8 mouse cellular contexts compared by ENCODE assay signal in the genomic region with DNA sequence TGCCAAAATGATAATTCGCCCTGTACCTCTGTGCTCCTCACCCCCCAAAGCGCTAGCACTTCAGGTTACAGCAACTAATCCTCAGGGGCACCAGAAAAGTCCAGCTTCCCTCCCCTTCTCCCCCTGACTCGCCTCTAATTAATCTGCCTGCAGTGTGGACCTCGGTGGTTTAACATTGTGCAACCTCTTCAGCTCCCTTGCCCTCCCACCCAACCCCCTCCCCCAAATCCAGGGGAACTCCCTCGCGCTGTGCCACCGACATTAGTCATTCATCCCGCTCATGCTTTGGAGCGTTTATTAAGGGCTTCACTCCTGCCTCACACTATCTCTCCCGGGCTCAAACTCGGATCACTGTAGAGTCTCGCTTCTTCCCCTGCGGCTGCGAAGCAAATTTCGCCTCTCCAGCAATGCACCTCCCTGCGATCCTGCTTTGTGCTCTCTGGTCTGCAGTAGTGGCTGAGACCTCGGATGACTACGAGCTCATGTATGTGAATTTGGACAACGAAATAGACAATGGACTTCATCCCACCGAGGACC. TPM values are rescaled to one million over a fixed set of nuclear protein-coding genes. Genes with fewer than 3 reads are reported as not detected.
DNase-seq lines count a peak whose midpoint lies in the region; ATAC-seq and TF ChIP-seq lines count a peak whose summit lies in the region.

Gene Ptx3, plus strand, starts transcription at position 256 of the 537 bp plus-strand sequence.

- H3K9ac ChIP-seq in liver, adult 2 months (ENCODE audit: low read depth, low read length) = no peak within 1 kb of the TSS
- peak within 1 kb of the TSS; percentile 46; the same call in 1 of the 2 replicates for H3K9ac ChIP-seq in stomach, embryonic 14.5 days (replicated peaks; ENCODE audit: low read depth, low read length)

- H3K27ac ChIP-seq in heart, embryonic 10.5 days = peak within 1 kb of the TSS; percentile 85
- no peak within 1 kb of the TSS for H3K27ac ChIP-seq in liver, adult 2 months (replicated peaks; ENCODE audit: insufficient read depth, low read depth, low read length)
- no peak within 1 kb of the TSS for H3K27ac ChIP-seq in stomach, embryonic 14.5 days (ENCODE audit: low read length)

- H3K4me2 ChIP-seq in stomach, embryonic 14.5 days (replicated peaks; ENCODE audit: low read depth, low read length) = peak within 1 kb of the TSS; percentile 96

- H3K4me3 ChIP-seq in heart, embryonic 10.5 days = peak within 1 kb of the TSS; percentile 72
- H3K4me3 ChIP-seq in liver, adult 2 months (ENCODE audit: insufficient read depth, low read depth, low read length) = peak within 1 kb of the TSS; percentile 17; the same call in 1 of the 2 replicates
- peak within 1 kb of the TSS; percentile 43 for H3K4me3 ChIP-seq in stomach, embryonic 14.5 days (ENCODE audit: low read depth, low read length)

- no peak for ATAC-seq in stomach, embryonic 14.5 days (ENCODE audit: insufficient number of reproducible peaks, insufficient read depth, low FRiP score, low read depth)

- H3K36me3 ChIP-seq in heart, embryonic 10.5 days = no peaks in the 10 kb centered on the region
- no peaks in the 10 kb centered on the region for H3K36me3 ChIP-seq in liver, adult 2 months (ENCODE audit: control insufficient read depth, insufficient read depth, low read length)
- no peaks in the 10 kb centered on the region for H3K36me3 ChIP-seq in stomach, embryonic 14.5 days (ENCODE audit: control insufficient read depth, insufficient read depth, low read length)

- no peak for DNase-seq in heart, embryonic 10.5 days (ENCODE audit: low spot score)
- no peak for DNase-seq in heart, adult 8-10 months (ENCODE audit: low spot score)
- peak; percentile 81 for DNase-seq in NIH3T3 (ENCODE audit: low read depth)
- peak; percentile 43 for DNase-seq in forelimb bud, embryonic 11.5 days (ENCODE audit: low read depth, low spot score)
- DNase-seq in liver, adult 2 months (ENCODE audit: extremely low read depth, low read depth, low spot score) = no peak
- DNase-seq in right cerebral cortex, postnatal 25 days = no peak
- DNase-seq in urinary bladder, postnatal 10 days (ENCODE audit: low spot score) = no peak

- WGBS in heart, embryonic 10.5 days = 5% methylated on average over 20 of the region's 20 CpGs
- WGBS in liver, adult 2 months = 11% methylated on average over 20 of the region's 20 CpGs
- WGBS in stomach, embryonic 14.5 days = 5% methylated on average over 20 of the region's 20 CpGs

- no peaks in the 10 kb centered on the region for H3K9me3 ChIP-seq in heart, embryonic 10.5 days
- H3K9me3 ChIP-seq in stomach, embryonic 14.5 days (ENCODE audit: control insufficient read depth, low read depth, low read length) = no peaks in the 10 kb centered on the region

- peaks cover 9% of the 10 kb centered on the region for H3K4me1 ChIP-seq in heart, embryonic 10.5 days
- peaks cover 3% of the 10 kb centered on the region for H3K4me1 ChIP-seq in liver, adult 2 months (ENCODE audit: control insufficient read depth, insufficient read depth, low read length)
- 0 out of 2 replicates have a peak, but pooled peaks cover 3% of the 10 kb centered on the region for H3K4me1 ChIP-seq in stomach, embryonic 14.5 days (ENCODE audit: control insufficient read depth, insufficient read depth, low read length)

- peaks cover 10% of the 10 kb centered on the region for H3K27me3 ChIP-seq in heart, embryonic 10.5 days (ENCODE audit: insufficient read depth, poor library complexity, severe bottlenecking)
- peaks cover 9% of the 10 kb centered on the region; the same call in 1 of the 2 replicates for H3K27me3 ChIP-seq in liver, adult 2 months (ENCODE audit: control insufficient read depth, insufficient read depth, low read length)
- no peaks in the 10 kb centered on the region for H3K27me3 ChIP-seq in stomach, embryonic 14.5 days (ENCODE audit: control insufficient read depth, insufficient read depth, low read length)

- H3K79me2 ChIP-seq in liver, adult 2 months (ENCODE audit: control insufficient read depth, insufficient read depth, low read length) = no peaks in the 10 kb centered on the region

- TF ChIP-seq POLR2A in liver, adult 2 months (IDR thresholded peaks at IDR 0.05; ENCODE audit: extremely low read depth, insufficient read depth, low read length) = no peak

- TF ChIP-seq CTCF in liver, adult 2 months (IDR thresholded peaks at IDR 0.05; ENCODE audit: low read depth, low read length) = no peak

RNA-seq across cellular contexts. Expression of gene Ptx3, which starts in this region (rescaled TPM):
- polyA plus RNA-seq in heart, embryonic 10.5 days (2016; fragmentation: Nextera tagmentation; extraction: Ambion mirVana) = 2.2 and 4.4 TPM in 2 replicates
- total RNA-seq in heart, adult 8-10 months (2022) = under 1 TPM; 0.37 to 0.98 (median 0.55) TPM
- not detected in 2 replicates for total RNA-seq in liver, adult 2 months (2014; rRNA removed)
- polyA plus RNA-seq in liver, adult 2 months (2012; rRNA removed) = not detected in 2 replicates
- polyA plus RNA-seq in stomach, embryonic 14.5 days (2014; fragmentation: Nextera tagmentation; extraction: Ambion mirVana) = 4.3 and 7.0 TPM in 2 replicates

Comparison
In these comparisons a context has a peak if more than half of its experiments do, and no peak if none do; other contexts are left out.
1. DNase-seq: peak in NIH3T3 (single experiment) and forelimb bud, embryonic 11.5 days (single experiment); none in heart, embryonic 10.5 days (single experiment), heart, adult 8-10 months (single experiment), liver, adult 2 months (single experiment), right cerebral cortex, postnatal 25 days (single experiment) and urinary bladder, postnatal 10 days (single experiment).
2. H3K4me3 ChIP-seq: peak in every context shown above with its lines; median percentile 72 in heart, embryonic 10.5 days; 43 in stomach, embryonic 14.5 days; 17 in liver, adult 2 months.